Mouse (Mus musculus) heart, adult 2 months (tissue): ENCODE measurements around the gene Chst8. TPM values are rescaled to one million over a fixed set of nuclear protein-coding genes. Genes with fewer than 3 reads are reported as not detected.

ENCODE experiments used
- DNase-seq, 2 experiments: peaks; one replicate each; pipeline ENCODE4 v3.0.0; 2021
- H3K27ac ChIP-seq: fragments of 200-600 bp; 2 replicates; pipeline ENCODE4 v1.8.1; 2022
- H3K27me3 ChIP-seq: fragments of 200-500 bp; 2 replicates; pipeline ENCODE4 v1.6.1; 2012; ENCODE audit warnings: mild to moderate bottlenecking, low read length, inconsistent platforms, mixed read lengths; ENCODE audit not compliant: control insufficient read depth, insufficient read depth
- H3K36me3 ChIP-seq: fragments of 200-500 bp; 2 replicates; pipeline ENCODE4 v1.6.1; 2012; ENCODE audit warnings: low read length, inconsistent platforms; ENCODE audit not compliant: control insufficient read depth, insufficient read depth
- H3K4me1 ChIP-seq: fragments of 200-500 bp; 2 replicates; pipeline ENCODE4 v1.6.1; 2011; ENCODE audit warnings: low read length; ENCODE audit not compliant: control insufficient read depth, insufficient read depth
- H3K4me3 ChIP-seq: fragments of 200-600 bp; 2 replicates; pipeline ENCODE4 v1.8.1; 2022
- H3K79me2 ChIP-seq: fragments of 200-500 bp; replicated peaks from 2 replicates; pipeline ENCODE4 v1.6.1; 2012; ENCODE audit warnings: mild to moderate bottlenecking, inconsistent platforms, low read length, moderate library complexity, mixed read lengths; ENCODE audit not compliant: control insufficient read depth, insufficient read depth
- H3K9ac ChIP-seq: fragments of 200-500 bp; 2 replicates; pipeline ENCODE4 v1.6.1; 2012; ENCODE audit warnings: low read depth, mild to moderate bottlenecking, control low read depth, inconsistent platforms, low read length, mixed read lengths
- CTCF ChIP-seq: fragments of 200-600 bp; IDR thresholded peaks from 2 replicates; pipeline ENCODE4 v1.8.1; 2022; ENCODE audit warnings: antibody characterized with exemption, mild to moderate bottlenecking, moderate library complexity
- EP300 ChIP-seq: fragments of 200-500 bp; IDR thresholded peaks from 2 replicates; pipeline ENCODE4 v1.6.1; 2011; ENCODE audit warnings: low read depth, low read length, control low read depth; ENCODE audit not compliant: insufficient read depth
- POLR2A ChIP-seq: fragments of 200-500 bp; IDR thresholded peaks from 2 replicates; pipeline ENCODE4 v1.6.1; 2011; ENCODE audit warnings: mild to moderate bottlenecking, low read depth, low read length, control low read depth; ENCODE audit not compliant: insufficient read depth
- WGBS: fragments of 180-500 bp; shearing (Covaris S2); methylation state at CpG from one replicate; pipeline ENCODE4 v1.1.7; 2018; 5-methylcytosine and 5-hydroxymethylcytosine counted together
- intact Hi-C: fragments of 180-260 bp; cut with DNase I; formaldehyde crosslinking; loops from one replicate; pipeline ENCODE4 v1.15.1; 2025
- polyA plus RNA-seq: library from polyadenylated mRNA; depleted of rRNA; stranded (reverse); fragments of >200 nt; gene quantifications from 2 replicates; pipeline ENCODE4 v1.2.3, GENCODE M21; 2012
- total RNA-seq, 2 experiments: library from RNA; stranded (reverse); gene quantifications; 2 replicates each; pipeline ENCODE4 v1.2.3; 2021

The Chst8 gene
- total and polyA plus RNA-seq, 3 experiments: 0.39 to 0.41 TPM; not detected in 1

- no peak for TF ChIP-seq POLR2A
- peak; percentile 96 for TF ChIP-seq EP300
- TF ChIP-seq CTCF: peak; percentile 99
- no peak overlapping the region for H3K9ac ChIP-seq
- H3K79me2 ChIP-seq: no peaks in the 10 kb centered on the region
- WGBS: 2% methylated on average over 6 of the region's 6 CpGs
- no peak overlapping the region for H3K4me3 ChIP-seq
- DNase-seq: peak; percentile 81 to 88
- H3K36me3 ChIP-seq: no peaks in the 10 kb centered on the region
- no peaks in the 10 kb centered on the region for H3K4me1 ChIP-seq
- H3K27ac ChIP-seq: no peak overlapping the region
- H3K27me3 ChIP-seq: peaks cover 7% of the 10 kb centered on the region
- intact Hi-C loops: loop anchor here (1.0 to 10.0 kb wide), 5 partner anchors 178 to 593 kb away; no protein-coding TSS in a partner anchor
These were observed 140.6 kb downstream of the Chst8 start for GRCm38 (mm10) chr7:34671911-34672310.

GRCm38 (mm10) chr7:34670778-34671177, 141.7 kb downstream of the Chst8 start:
- no peaks in the 10 kb centered on the region for H3K36me3 ChIP-seq
- 64% methylated on average over 3 of the region's 3 CpGs for WGBS
- DNase-seq: no peak
- H3K79me2 ChIP-seq: no peaks in the 10 kb centered on the region
- H3K27ac ChIP-seq: no peak overlapping the region
- H3K4me1 ChIP-seq: no peaks in the 10 kb centered on the region
- no peak overlapping the region for H3K9ac ChIP-seq
- intact Hi-C loops: loop anchor here (10.0 kb wide), 1 partner anchor 594 kb away; no protein-coding TSS in a partner anchor
- TF ChIP-seq CTCF (no peak), POLR2A (no peak), EP300 (no peak)
- no peak overlapping the region for H3K4me3 ChIP-seq
- peaks cover 6% of the 10 kb centered on the region for H3K27me3 ChIP-seq

- TF ChIP-seq POLR2A (no peak), EP300 (no peak), CTCF (no peak)
- no peaks in the 10 kb centered on the region for H3K79me2 ChIP-seq
- intact Hi-C loops: no loop called here
- WGBS: 23% methylated on average over 9 of the region's 9 CpGs
- DNase-seq: no peak
- H3K4me3 ChIP-seq: no peak overlapping the region
- H3K27ac ChIP-seq: no peak overlapping the region
- H3K4me1 ChIP-seq: no peaks in the 10 kb centered on the region
- H3K27me3 ChIP-seq: no peaks in the 10 kb centered on the region
- no peak overlapping the region for H3K9ac ChIP-seq
- no peaks in the 10 kb centered on the region for H3K36me3 ChIP-seq
These were observed 143.2 kb downstream of the Chst8 start for GRCm38 (mm10) chr7:34669336-34669735.

- DNase-seq: no peak
- WGBS: 81% methylated on average over 16 of the region's 16 CpGs
- Histone ChIP-seq H3K9ac (no peak overlapping the region), H3K4me1 (no peaks in the 10 kb centered on the region), H3K4me3 (no peak overlapping the region), H3K27me3 (no peaks in the 10 kb centered on the region; the same call in 1 of the 2 replicates), H3K79me2 (no peaks in the 10 kb centered on the region), H3K36me3 (no peaks in the 10 kb centered on the region), H3K27ac (no peak overlapping the region)
- TF ChIP-seq EP300 (no peak), POLR2A (no peak), CTCF (no peak)
- intact Hi-C loops: no loop called here
These were observed 144.6 kb downstream of the Chst8 start for GRCm38 (mm10) chr7:34667874-34668273.

- WGBS: 45% methylated on average over 7 of the region's 7 CpGs
- no peak overlapping the region for H3K27ac ChIP-seq
- H3K27me3 ChIP-seq: no peaks in the 10 kb centered on the region; the same call in none of the 2 replicates
- no peaks in the 10 kb centered on the region for H3K4me1 ChIP-seq
- H3K4me3 ChIP-seq: no peak overlapping the region
- no peak overlapping the region for H3K9ac ChIP-seq
- no peaks in the 10 kb centered on the region for H3K79me2 ChIP-seq
- H3K36me3 ChIP-seq: no peaks in the 10 kb centered on the region
- intact Hi-C loops: no loop called here
- no peak for TF ChIP-seq EP300
- no peak for TF ChIP-seq CTCF
- no peak for TF ChIP-seq POLR2A
- no peak for DNase-seq
These were observed 149.4 kb downstream of the Chst8 start for GRCm38 (mm10) chr7:34663145-34663544.

GRCm38 (mm10) chr7:34662227-34662626, 150.3 kb downstream of the Chst8 start:
- DNase-seq: no peak
- H3K4me1 ChIP-seq: no peaks in the 10 kb centered on the region
- H3K79me2 ChIP-seq: no peaks in the 10 kb centered on the region
- intact Hi-C loops: no loop called here
- no peak overlapping the region for H3K4me3 ChIP-seq
- H3K27me3 ChIP-seq: no peaks in the 10 kb centered on the region; the same call in none of the 2 replicates
- WGBS: 36% methylated on average over 5 of the region's 5 CpGs
- H3K36me3 ChIP-seq: no peaks in the 10 kb centered on the region
- TF ChIP-seq POLR2A (no peak), EP300 (no peak), CTCF (no peak)
- H3K9ac ChIP-seq: no peak overlapping the region
- no peak overlapping the region for H3K27ac ChIP-seq
